Mouse (Mus musculus): ENCODE data around the gene Lrtm2. TPM values are rescaled to one million over a fixed set of nuclear protein-coding genes. Genes with fewer than 3 reads are reported as not detected.

Lrtm2 gene
- polyA plus RNA-seq, 1 experiment from 2014 or later, result 0.04 TPM

GRCm38 (mm10) chr6:119325978-119326377, 4.6 kb downstream of the Lrtm2 start:
- H3K4me2 ChIP-seq (replicated peaks; ENCODE audit: low read depth), result no peak overlapping the region
- peaks cover 28% of the 10 kb centered on the region for H3K27me3 ChIP-seq (replicated peaks; ENCODE audit: control insufficient read depth, insufficient read depth, low read length)
- ATAC-seq, result no peak
- H3K9me3 ChIP-seq (ENCODE audit: control insufficient read depth), result no peaks in the 10 kb centered on the region
- no peak overlapping the region for H3K9ac ChIP-seq (ENCODE audit: low read depth, low read length)
- H3K36me3 ChIP-seq (ENCODE audit: control insufficient read depth, insufficient read depth), result no peaks in the 10 kb centered on the region
- WGBS, result 81% methylated on average over 6 of the region's 6 CpGs
- no peak overlapping the region for H3K4me3 ChIP-seq (ENCODE audit: low read depth, low read length)
- TF ChIP-seq CTCF (IDR thresholded peaks at IDR 0.05; ENCODE audit: low read depth), result no peak
- H3K27ac ChIP-seq (ENCODE audit: low read depth, low read length), result no peak overlapping the region
- H3K4me1 ChIP-seq (replicated peaks; ENCODE audit: control insufficient read depth, insufficient read depth, low read length), result no peaks in the 10 kb centered on the region

DNA sequence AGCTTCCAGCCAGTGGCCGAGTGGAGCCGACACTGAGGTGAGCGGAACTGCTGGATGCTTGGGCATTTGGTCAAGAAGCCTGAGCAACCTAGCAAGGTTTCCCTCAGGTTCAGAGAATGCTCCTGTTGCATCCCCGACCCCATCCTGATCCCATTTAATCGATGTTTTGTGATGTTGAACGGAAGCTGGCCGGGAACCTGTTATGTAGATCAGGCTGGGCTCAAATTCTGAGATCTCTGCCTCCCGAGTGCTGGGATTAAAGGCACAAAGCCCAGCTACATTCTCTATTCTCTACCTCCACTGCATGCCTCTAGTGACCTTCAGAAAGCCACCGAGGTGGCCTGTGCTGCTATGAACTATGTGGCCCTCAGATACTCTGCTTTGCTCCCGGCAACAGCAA, 5.8 kb downstream of the Lrtm2 start:
- no peak for ATAC-seq
- Histone ChIP-seq H3K4me2 (replicated peaks; ENCODE audit: low read depth) (no peak overlapping the region), H3K4me1 (replicated peaks; ENCODE audit: control insufficient read depth, insufficient read depth, low read length) (no peaks in the 10 kb centered on the region), H3K36me3 (ENCODE audit: control insufficient read depth, insufficient read depth) (no peaks in the 10 kb centered on the region), H3K9me3 (ENCODE audit: control insufficient read depth) (no peaks in the 10 kb centered on the region), H3K9ac (ENCODE audit: low read depth, low read length) (no peak overlapping the region), H3K27me3 (replicated peaks; ENCODE audit: control insufficient read depth, insufficient read depth, low read length) (peaks cover 24% of the 10 kb centered on the region), H3K27ac (ENCODE audit: low read depth, low read length) (no peak overlapping the region), H3K4me3 (ENCODE audit: low read depth, low read length) (no peak overlapping the region)
- WGBS, result 66% methylated on average over 10 of the region's 10 CpGs
- no peak for TF ChIP-seq CTCF (IDR thresholded peaks at IDR 0.05; ENCODE audit: low read depth)

GRCm38 (mm10) chr6:119321752-119322151, 8.8 kb downstream of the Lrtm2 start:
- Histone ChIP-seq H3K9me3 (ENCODE audit: control insufficient read depth) (no peaks in the 10 kb centered on the region), H3K27ac (ENCODE audit: low read depth, low read length) (no peak overlapping the region), H3K27me3 (replicated peaks; ENCODE audit: control insufficient read depth, insufficient read depth, low read length) (peaks cover 8% of the 10 kb centered on the region; the same call in 1 of the 2 replicates), H3K4me2 (replicated peaks; ENCODE audit: low read depth) (no peak overlapping the region), H3K36me3 (ENCODE audit: control insufficient read depth, insufficient read depth) (no peaks in the 10 kb centered on the region), H3K9ac (ENCODE audit: low read depth, low read length) (no peak overlapping the region), H3K4me1 (replicated peaks; ENCODE audit: control insufficient read depth, insufficient read depth, low read length) (no peaks in the 10 kb centered on the region), H3K4me3 (ENCODE audit: low read depth, low read length) (no peak overlapping the region)
- WGBS, result 82% methylated on average over 7 of the region's 7 CpGs
- TF ChIP-seq CTCF (IDR thresholded peaks at IDR 0.05; ENCODE audit: low read depth), result no peak
- ATAC-seq, result no peak

GRCm38 (mm10) chr6:119320481-119320880, 10.1 kb downstream of the Lrtm2 start:
- ATAC-seq, result no peak
- WGBS, result 36% methylated on average over 16 of the region's 16 CpGs

GRCm38 (mm10) chr6:119319358-119319757, 11.2 kb downstream of the Lrtm2 start:
- Histone ChIP-seq H3K27ac (ENCODE audit: low read depth, low read length) (no peak overlapping the region), H3K4me2 (replicated peaks; ENCODE audit: low read depth) (no peak overlapping the region), H3K9me3 (ENCODE audit: control insufficient read depth) (no peaks in the 10 kb centered on the region), H3K36me3 (ENCODE audit: control insufficient read depth, insufficient read depth) (no peaks in the 10 kb centered on the region), H3K4me3 (ENCODE audit: low read depth, low read length) (no peak overlapping the region), H3K9ac (ENCODE audit: low read depth, low read length) (no peak overlapping the region), H3K27me3 (replicated peaks; ENCODE audit: control insufficient read depth, insufficient read depth, low read length) (0 out of 2 replicates have a peak, but pooled peaks cover 8% of the 10 kb centered on the region), H3K4me1 (replicated peaks; ENCODE audit: control insufficient read depth, insufficient read depth, low read length) (no peaks in the 10 kb centered on the region)
- 0 out of 2 replicates have a peak, but pooled peaks have one; percentile 31 for TF ChIP-seq CTCF (IDR thresholded peaks at IDR 0.05; ENCODE audit: low read depth)
- 73% methylated on average over 2 of the region's 2 CpGs for WGBS
- no peak for ATAC-seq

More at GRCm38 (mm10) chr6:119320481-119320880, 10.1 kb downstream of the Lrtm2 start:
- Histone ChIP-seq H3K36me3 (ENCODE audit: control insufficient read depth, insufficient read depth) (no peaks in the 10 kb centered on the region), H3K9me3 (ENCODE audit: control insufficient read depth) (no peaks in the 10 kb centered on the region), H3K4me1 (replicated peaks; ENCODE audit: control insufficient read depth, insufficient read depth, low read length) (no peaks in the 10 kb centered on the region), H3K27ac (ENCODE audit: low read depth, low read length) (no peak overlapping the region), H3K4me3 (ENCODE audit: low read depth, low read length) (no peak overlapping the region), H3K27me3 (replicated peaks; ENCODE audit: control insufficient read depth, insufficient read depth, low read length) (0 out of 2 replicates have a peak, but pooled peaks cover 8% of the 10 kb centered on the region), H3K9ac (ENCODE audit: low read depth, low read length) (no peak overlapping the region), H3K4me2 (replicated peaks; ENCODE audit: low read depth) (no peak overlapping the region)
- TF ChIP-seq CTCF (IDR thresholded peaks at IDR 0.05; ENCODE audit: low read depth), result no peak

- WGBS, result 86% methylated on average over 9 of the region's 9 CpGs
- Histone ChIP-seq H3K4me3 (ENCODE audit: low read depth, low read length) (no peak overlapping the region), H3K36me3 (ENCODE audit: control insufficient read depth, insufficient read depth) (no peaks in the 10 kb centered on the region), H3K9me3 (ENCODE audit: control insufficient read depth) (no peaks in the 10 kb centered on the region), H3K27me3 (replicated peaks; ENCODE audit: control insufficient read depth, insufficient read depth, low read length) (0 out of 2 replicates have a peak, but pooled peaks cover 8% of the 10 kb centered on the region), H3K4me1 (replicated peaks; ENCODE audit: control insufficient read depth, insufficient read depth, low read length) (no peaks in the 10 kb centered on the region), H3K4me2 (replicated peaks; ENCODE audit: low read depth) (no peak overlapping the region), H3K27ac (ENCODE audit: low read depth, low read length) (no peak overlapping the region), H3K9ac (ENCODE audit: low read depth, low read length) (no peak overlapping the region)
- no peak for TF ChIP-seq CTCF (IDR thresholded peaks at IDR 0.05; ENCODE audit: low read depth)
- ATAC-seq, result no peak
Observed at GRCm38 (mm10) chr6:119318732-119319131, 11.8 kb downstream of the Lrtm2 start.
